In genomic region chr8:4237814-4238433, GRCm38 (mm10) we compare ENCODE assay signal across 8 mouse cellular contexts. TPM values are rescaled to one million over a fixed set of nuclear protein-coding genes. Genes with fewer than 3 reads are reported as not detected.
DNase-seq lines count a peak whose midpoint lies in the region; ATAC-seq and TF ChIP-seq lines count a peak whose summit lies in the region.

No protein-coding gene starts in this region.

- 12% methylated on average over 15 of the region's 15 CpGs for WGBS in lung, adult 2 months
- WGBS in embryonic facial prominence, embryonic 11.5 days = 20% methylated on average over 15 of the region's 15 CpGs
- WGBS in hindbrain, embryonic 15.5 days = 23% methylated on average over 15 of the region's 15 CpGs
- 13% methylated on average over 15 of the region's 15 CpGs for WGBS in liver, postnatal 0 days (ENCODE audit: insufficient replicate concordance)
- WGBS in stomach, embryonic 16.5 days = 17% methylated on average over 15 of the region's 15 CpGs

- intact Hi-C loops in left cerebral cortex, postnatal 25 days (cut with DNase I) = loop anchor here (1.0 to 2.0 kb wide), 3 partner anchors 15 to 46 kb away; partner anchors contain the start of genes Prr36 and Snapc2

- no peak for TF ChIP-seq CTCF in lung, adult 2 months (IDR thresholded peaks at IDR 0.05; ENCODE audit: insufficient read depth, low read length)
- TF ChIP-seq CTCF in liver, postnatal 0 days (IDR thresholded peaks at IDR 0.05; ENCODE audit: low read depth) = no peak

- H3K9ac ChIP-seq in embryonic facial prominence, embryonic 11.5 days (replicated peaks; ENCODE audit: low read length) = peak overlapping the region; percentile 82
- H3K9ac ChIP-seq in hindbrain, embryonic 15.5 days = peak overlapping the region; percentile 51
- H3K9ac ChIP-seq in liver, postnatal 0 days (replicated peaks) = peak overlapping the region; percentile 71
- peak overlapping the region; percentile 84 for H3K9ac ChIP-seq in stomach, embryonic 16.5 days (ENCODE audit: low read length)

- H3K27me3 ChIP-seq in embryonic facial prominence, embryonic 11.5 days (ENCODE audit: control insufficient read depth, insufficient read depth, low read length) = no peaks in the 10 kb centered on the region
- H3K27me3 ChIP-seq in hindbrain, embryonic 15.5 days = no peaks in the 10 kb centered on the region
- H3K27me3 ChIP-seq in liver, postnatal 0 days (ENCODE audit: insufficient read depth, low read length) = 0 out of 2 replicates have a peak, but pooled peaks cover 3% of the 10 kb centered on the region
- H3K27me3 ChIP-seq in stomach, embryonic 16.5 days (ENCODE audit: control insufficient read depth, insufficient read depth, low read length) = no peaks in the 10 kb centered on the region

- peak overlapping the region; percentile 95 for H3K4me3 ChIP-seq in lung, adult 2 months (replicated peaks; ENCODE audit: extremely low read depth, low read depth, low read length)
- H3K4me3 ChIP-seq in embryonic facial prominence, embryonic 11.5 days (ENCODE audit: low read depth, low read length) = peak overlapping the region; percentile 57
- peak overlapping the region; percentile 51 for H3K4me3 ChIP-seq in hindbrain, embryonic 15.5 days
- H3K4me3 ChIP-seq in liver, postnatal 0 days (ENCODE audit: low read depth, low read length) = peak overlapping the region; percentile 93
- peak overlapping the region; percentile 95 for H3K4me3 ChIP-seq in stomach, embryonic 16.5 days (replicated peaks; ENCODE audit: low read length)

- H3K4me1 ChIP-seq in lung, adult 2 months (ENCODE audit: control insufficient read depth, insufficient read depth, low read length) = peaks cover 5% of the 10 kb centered on the region; the same call in 1 of the 2 replicates
- 0 out of 2 replicates have a peak, but pooled peaks cover 3% of the 10 kb centered on the region for H3K4me1 ChIP-seq in embryonic facial prominence, embryonic 11.5 days (ENCODE audit: control insufficient read depth, insufficient read depth, low read length)
- H3K4me1 ChIP-seq in hindbrain, embryonic 15.5 days (replicated peaks) = peaks cover 37% of the 10 kb centered on the region
- H3K4me1 ChIP-seq in liver, postnatal 0 days (ENCODE audit: insufficient read depth) = peaks cover 24% of the 10 kb centered on the region
- peaks cover 23% of the 10 kb centered on the region for H3K4me1 ChIP-seq in stomach, embryonic 16.5 days (ENCODE audit: control insufficient read depth, insufficient read depth, low read length)

- H3K27ac ChIP-seq in embryonic facial prominence, embryonic 11.5 days (replicated peaks; ENCODE audit: low read depth, low read length) = peak overlapping the region; percentile 92
- H3K27ac ChIP-seq in hindbrain, embryonic 15.5 days (replicated peaks) = peak overlapping the region; percentile 94
- H3K27ac ChIP-seq in liver, postnatal 0 days (ENCODE audit: low read depth) = peak overlapping the region; percentile 91
- H3K27ac ChIP-seq in stomach, embryonic 16.5 days (ENCODE audit: low read length) = peak overlapping the region; percentile 98

- H3K36me3 ChIP-seq in embryonic facial prominence, embryonic 11.5 days (replicated peaks; ENCODE audit: control insufficient read depth, insufficient read depth, low read depth, low read length) = peaks cover under 1% of the 10 kb centered on the region
- H3K36me3 ChIP-seq in hindbrain, embryonic 15.5 days = peaks cover 12% of the 10 kb centered on the region; the same call in 1 of the 2 replicates
- peaks cover 11% of the 10 kb centered on the region; the same call in 1 of the 2 replicates for H3K36me3 ChIP-seq in liver, postnatal 0 days (replicated peaks; ENCODE audit: insufficient read depth, low read length)
- 0 out of 2 replicates have a peak, but pooled peaks cover 5% of the 10 kb centered on the region for H3K36me3 ChIP-seq in stomach, embryonic 16.5 days (ENCODE audit: control insufficient read depth, insufficient read depth, low read length)

- DNase-seq in lung, adult 2 months = no peak
- no peak for DNase-seq in lung, postnatal 25 days (ENCODE audit: low spot score)
- DNase-seq in embryonic facial prominence, embryonic 11.5 days (ENCODE audit: low spot score) = no peak
- no peak for DNase-seq in liver, postnatal 0 days
- no peak for DNase-seq in natural killer cell, adult 2 months (ENCODE audit: low spot score in 2 of 2)
- no peak for DNase-seq in left cerebral cortex, postnatal 25 days (ENCODE audit: low spot score in 2 of 2)

- H3K4me2 ChIP-seq in embryonic facial prominence, embryonic 11.5 days (ENCODE audit: low read depth, low read length) = peak overlapping the region; percentile 68
- H3K4me2 ChIP-seq in hindbrain, embryonic 15.5 days = peak overlapping the region; percentile 69
- peak overlapping the region; percentile 76 for H3K4me2 ChIP-seq in liver, postnatal 0 days (ENCODE audit: low read depth, low read length)
- peak overlapping the region; percentile 94 for H3K4me2 ChIP-seq in stomach, embryonic 16.5 days (ENCODE audit: low read depth, low read length)

- no peak; the same call in 1 of the 2 replicates for ATAC-seq in embryonic facial prominence, embryonic 11.5 days (replicated peaks; ENCODE audit: insufficient number of reproducible peaks, low FRiP score, low TSS enrichment, low read depth)
- ATAC-seq in hindbrain, embryonic 15.5 days (ENCODE audit: low FRiP score, low read depth) = peak; percentile 0; the same call in 1 of the 2 replicates
- no peak; the same call in 1 of the 2 replicates for ATAC-seq in liver, postnatal 0 days
- no peak for ATAC-seq in stomach, embryonic 16.5 days (ENCODE audit: insufficient read depth, low FRiP score)

- no peaks in the 10 kb centered on the region for H3K9me3 ChIP-seq in embryonic facial prominence, embryonic 11.5 days (replicated peaks; ENCODE audit: control insufficient read depth, low read length)
- no peaks in the 10 kb centered on the region for H3K9me3 ChIP-seq in hindbrain, embryonic 15.5 days
- H3K9me3 ChIP-seq in liver, postnatal 0 days (ENCODE audit: low read length) = no peaks in the 10 kb centered on the region
- no peaks in the 10 kb centered on the region for H3K9me3 ChIP-seq in stomach, embryonic 16.5 days (replicated peaks; ENCODE audit: control insufficient read depth, low read length)

- TF ChIP-seq EP300 in liver, postnatal 0 days (IDR thresholded peaks at IDR 0.05; ENCODE audit: low read depth) = no peak

- peak; percentile 47; the same call in 1 of the 2 replicates for TF ChIP-seq POLR2A in lung, adult 2 months (IDR thresholded peaks at IDR 0.05; ENCODE audit: borderline replicate concordance, extremely low read depth, low read depth, low read length)

RNA-seq across cellular contexts. Expression of gene Map2k7, which starts 0.6 kb away (rescaled TPM):
- 30.8 and 49.9 TPM in 2 replicates for polyA plus RNA-seq in lung, adult 2 months (2012; rRNA removed)
- 16.7 TPM in 2 replicates for polyA plus RNA-seq in embryonic facial prominence, embryonic 11.5 days (2014; fragmentation: Nextera tagmentation; extraction: Ambion mirVana)
- polyA plus RNA-seq in hindbrain, embryonic 15.5 days (2015; fragmentation: Nextera tagmentation; extraction: Ambion mirVana) = 28.0 and 29.4 TPM in 2 replicates
- 10.5 and 10.7 TPM in 2 replicates for polyA plus RNA-seq in liver, postnatal 0 days (2015; fragmentation: Nextera tagmentation; extraction: Ambion mirVana)
- polyA plus RNA-seq in stomach, embryonic 16.5 days (2015; fragmentation: Nextera tagmentation; extraction: Ambion mirVana) = 19.8 and 23.8 TPM in 2 replicates
- total RNA-seq in left cerebral cortex, postnatal 25 days (2021) = 10 to 100 TPM; 85.7 to 87.5 TPM

RNA-seq across cellular contexts. Expression of gene Gm49320, which starts 0.7 kb away (rescaled TPM):
- polyA plus RNA-seq in lung, adult 2 months (2012; rRNA removed) = 1.3 and 1.6 TPM in 2 replicates
- polyA plus RNA-seq in embryonic facial prominence, embryonic 11.5 days (2014; fragmentation: Nextera tagmentation; extraction: Ambion mirVana) = 0.53 and 0.67 TPM in 2 replicates
- 0.83 and 0.92 TPM in 2 replicates for polyA plus RNA-seq in hindbrain, embryonic 15.5 days (2015; fragmentation: Nextera tagmentation; extraction: Ambion mirVana)
- polyA plus RNA-seq in liver, postnatal 0 days (2015; fragmentation: Nextera tagmentation; extraction: Ambion mirVana) = 0.12 TPM in 1 of 2 replicates, not detected in the other
- 0.79 TPM in 2 replicates for polyA plus RNA-seq in stomach, embryonic 16.5 days (2015; fragmentation: Nextera tagmentation; extraction: Ambion mirVana)
- total RNA-seq in left cerebral cortex, postnatal 25 days (2021) = under 1 TPM; 0.23 to 0.57 TPM

RNA-seq across cellular contexts. Expression of gene Tgfbr3l, which starts 10.1 kb away (rescaled TPM):
- 22.7 and 56.3 TPM in 2 replicates for polyA plus RNA-seq in lung, adult 2 months (2012; rRNA removed)
- 1.5 and 1.8 TPM in 2 replicates for polyA plus RNA-seq in embryonic facial prominence, embryonic 11.5 days (2014; fragmentation: Nextera tagmentation; extraction: Ambion mirVana)
- polyA plus RNA-seq in hindbrain, embryonic 15.5 days (2015; fragmentation: Nextera tagmentation; extraction: Ambion mirVana) = 4.3 and 4.8 TPM in 2 replicates
- 0.97 and 2.3 TPM in 2 replicates for polyA plus RNA-seq in liver, postnatal 0 days (2015; fragmentation: Nextera tagmentation; extraction: Ambion mirVana)
- 3.0 and 4.9 TPM in 2 replicates for polyA plus RNA-seq in stomach, embryonic 16.5 days (2015; fragmentation: Nextera tagmentation; extraction: Ambion mirVana)
- 1 to 10 TPM; 6.4 to 7.8 TPM for total RNA-seq in left cerebral cortex, postnatal 25 days (2021)

RNA-seq across cellular contexts. Expression of gene Lrrc8e, which starts 11.3 kb away (rescaled TPM):
- polyA plus RNA-seq in lung, adult 2 months (2012; rRNA removed) = 4.4 and 4.6 TPM in 2 replicates
- 0.32 and 0.38 TPM in 2 replicates for polyA plus RNA-seq in embryonic facial prominence, embryonic 11.5 days (2014; fragmentation: Nextera tagmentation; extraction: Ambion mirVana)
- polyA plus RNA-seq in hindbrain, embryonic 15.5 days (2015; fragmentation: Nextera tagmentation; extraction: Ambion mirVana) = 0.07 and 0.08 TPM in 2 replicates
- polyA plus RNA-seq in liver, postnatal 0 days (2015; fragmentation: Nextera tagmentation; extraction: Ambion mirVana) = 0.11 and 0.13 TPM in 2 replicates
- 6.1 and 9.2 TPM in 2 replicates for polyA plus RNA-seq in stomach, embryonic 16.5 days (2015; fragmentation: Nextera tagmentation; extraction: Ambion mirVana)
- not detected for total RNA-seq in left cerebral cortex, postnatal 25 days (2021)

RNA-seq across cellular contexts. Expression of gene Snapc2, which starts 15.0 kb away (rescaled TPM):
- polyA plus RNA-seq in lung, adult 2 months (2012; rRNA removed) = 25.0 and 34.5 TPM in 2 replicates
- 59.8 and 67.4 TPM in 2 replicates for polyA plus RNA-seq in embryonic facial prominence, embryonic 11.5 days (2014; fragmentation: Nextera tagmentation; extraction: Ambion mirVana)
- polyA plus RNA-seq in hindbrain, embryonic 15.5 days (2015; fragmentation: Nextera tagmentation; extraction: Ambion mirVana) = 64.5 and 75.6 TPM in 2 replicates
- 12.6 and 13.7 TPM in 2 replicates for polyA plus RNA-seq in liver, postnatal 0 days (2015; fragmentation: Nextera tagmentation; extraction: Ambion mirVana)
- 41.6 and 41.8 TPM in 2 replicates for polyA plus RNA-seq in stomach, embryonic 16.5 days (2015; fragmentation: Nextera tagmentation; extraction: Ambion mirVana)
- 10 to 100 TPM; 32.4 to 33.2 TPM for total RNA-seq in left cerebral cortex, postnatal 25 days (2021)
